Mouse (Mus musculus): ENCODE results near the gene Mapk3. TPM values are rescaled to one million over a fixed set of nuclear protein-coding genes. Genes with fewer than 3 reads are reported as not detected.
A peak's percentile ranks its signal among the peaks of the same experiment; 100 is the strongest.

The Mapk3 gene
- polyA plus RNA-seq, 1 experiment, result 117 TPM

DNA sequence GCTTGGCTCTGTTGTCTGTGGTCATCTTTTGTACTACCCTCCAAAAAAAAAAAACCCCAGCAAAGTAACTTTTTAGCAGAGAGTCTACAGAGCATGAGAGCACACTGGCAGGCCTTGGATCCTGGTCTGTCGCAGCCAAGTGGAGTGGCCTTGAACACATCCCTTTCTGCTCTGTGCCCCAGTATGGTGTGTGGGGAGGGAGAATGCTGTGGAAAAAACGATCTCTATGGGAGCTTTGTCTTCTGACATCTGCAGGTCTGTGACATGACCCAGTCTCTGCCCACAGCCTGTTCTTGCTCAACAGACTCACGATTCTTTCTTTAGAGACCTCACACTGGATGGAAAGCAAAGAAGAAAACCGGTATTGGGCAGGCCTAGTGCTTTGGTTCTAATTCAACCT, 1.6 kb downstream of the Mapk3 start:
- Histone ChIP-seq H3K4me1 (ENCODE audit: control insufficient read depth, insufficient read depth, low read length) (peaks cover 8% of the 10 kb centered on the region), H3K4me3 (replicated peaks; ENCODE audit: control insufficient read depth, low read depth, low read length) (peak overlapping the region; percentile 19), H3K27ac (ENCODE audit: control insufficient read depth, insufficient read depth, low read depth, low read length, poor library complexity) (no peak overlapping the region)
- TF ChIP-seq POLR2A (IDR thresholded peaks at IDR 0.05; ENCODE audit: borderline replicate concordance, control insufficient read depth, low read depth, low read length), result no peak
- no peak for TF ChIP-seq CTCF (IDR thresholded peaks at IDR 0.05; ENCODE audit: control insufficient read depth, insufficient read depth, low read length)
- WGBS, result 40% methylated on average over 4 of the region's 4 CpGs

DNA sequence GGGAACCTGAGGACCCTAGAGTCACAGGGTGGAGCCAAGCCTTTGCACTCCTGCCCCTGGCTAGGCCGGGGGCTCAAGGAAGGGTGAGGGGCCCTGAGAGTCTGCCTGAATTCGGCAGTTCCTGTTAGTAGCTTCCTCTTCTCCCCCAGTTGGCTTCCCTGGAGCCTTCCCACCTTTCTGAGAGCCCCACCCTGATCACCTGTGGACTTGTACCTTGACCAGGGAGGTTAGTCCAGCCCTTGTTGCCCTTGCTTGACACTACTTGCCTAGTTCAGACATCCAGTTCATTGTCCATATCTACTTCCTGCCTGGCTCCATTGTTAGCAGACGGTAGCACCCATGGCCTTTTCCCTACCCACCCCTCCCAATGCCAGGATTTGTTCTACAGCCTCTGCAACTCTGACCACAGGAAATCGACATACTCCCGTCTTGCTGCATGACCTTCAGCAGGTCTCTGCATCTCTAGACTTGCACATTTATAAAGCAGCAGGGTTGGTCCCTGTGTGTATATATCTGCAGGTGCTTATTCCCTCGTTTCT, 2.2 kb downstream of the Mapk3 start:
- H3K4me3 ChIP-seq (replicated peaks; ENCODE audit: control insufficient read depth, low read depth, low read length), result no peak overlapping the region
- WGBS, result 38% methylated on average over 6 of the region's 6 CpGs
- TF ChIP-seq CTCF (IDR thresholded peaks at IDR 0.05; ENCODE audit: control insufficient read depth, insufficient read depth, low read length), result no peak
- no peak for TF ChIP-seq POLR2A (IDR thresholded peaks at IDR 0.05; ENCODE audit: borderline replicate concordance, control insufficient read depth, low read depth, low read length)
- peaks cover 8% of the 10 kb centered on the region for H3K4me1 ChIP-seq (ENCODE audit: control insufficient read depth, insufficient read depth, low read length)
- H3K27ac ChIP-seq (ENCODE audit: control insufficient read depth, insufficient read depth, low read depth, low read length, poor library complexity), result no peak overlapping the region

DNA sequence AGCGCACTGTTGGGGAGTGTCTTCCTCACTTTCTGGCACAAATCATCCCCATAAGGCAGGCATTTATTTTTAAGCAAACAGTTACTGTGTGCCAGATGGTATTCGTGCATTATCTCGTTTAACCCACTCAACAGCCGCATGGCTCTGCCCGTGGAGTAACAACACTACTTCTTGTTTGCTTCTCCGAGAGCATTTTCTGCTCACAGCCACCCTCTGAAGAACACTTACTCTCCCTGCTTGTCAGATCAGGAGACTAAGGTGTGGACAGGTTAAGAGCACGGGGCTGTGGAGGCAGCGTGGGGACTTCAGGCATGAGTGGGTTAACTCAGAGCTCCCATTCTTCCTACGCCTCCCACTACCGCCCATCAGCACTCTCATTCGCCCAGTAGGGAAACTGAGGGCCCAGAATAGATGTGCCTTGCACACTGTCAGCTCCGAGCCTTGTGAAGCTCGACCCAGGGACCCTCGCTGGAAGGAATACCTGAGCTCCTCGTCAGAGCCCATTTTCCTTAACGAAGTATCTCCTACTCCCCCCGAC, 3.1 kb downstream of the Mapk3 start:
- H3K27ac ChIP-seq (ENCODE audit: control insufficient read depth, insufficient read depth, low read depth, low read length, poor library complexity), result no peak overlapping the region
- no peak overlapping the region for H3K4me3 ChIP-seq (replicated peaks; ENCODE audit: control insufficient read depth, low read depth, low read length)
- 68% methylated on average over 17 of the region's 17 CpGs for WGBS
- no peak for TF ChIP-seq POLR2A (IDR thresholded peaks at IDR 0.05; ENCODE audit: borderline replicate concordance, control insufficient read depth, low read depth, low read length)
- no peak for TF ChIP-seq CTCF (IDR thresholded peaks at IDR 0.05; ENCODE audit: control insufficient read depth, insufficient read depth, low read length)
- peaks cover 8% of the 10 kb centered on the region for H3K4me1 ChIP-seq (ENCODE audit: control insufficient read depth, insufficient read depth, low read length)

DNA sequence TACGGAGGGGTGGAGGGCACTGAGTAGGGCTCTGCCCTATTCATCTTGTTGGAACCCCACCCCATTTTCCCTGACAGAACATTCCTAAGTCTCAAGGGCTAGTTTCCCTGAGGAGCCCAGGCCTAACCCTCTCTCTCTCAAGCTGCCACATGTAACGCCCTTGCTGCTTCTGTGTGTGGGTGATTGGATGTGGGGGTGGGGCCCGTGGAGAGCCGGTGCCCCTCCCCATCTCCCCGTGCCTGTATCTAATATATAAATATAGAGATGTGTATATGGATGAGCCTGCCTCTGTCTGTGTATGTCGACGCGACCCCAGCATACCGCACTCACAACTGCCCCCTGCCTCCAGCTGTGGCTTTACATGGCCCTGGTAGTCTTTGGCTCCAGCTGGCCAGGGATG, 6.1 kb downstream of the Mapk3 start:
- H3K27ac ChIP-seq (ENCODE audit: control insufficient read depth, insufficient read depth, low read depth, low read length, poor library complexity), result no peak overlapping the region
- TF ChIP-seq CTCF (IDR thresholded peaks at IDR 0.05; ENCODE audit: control insufficient read depth, insufficient read depth, low read length) (no peak), POLR2A (IDR thresholded peaks at IDR 0.05; ENCODE audit: borderline replicate concordance, control insufficient read depth, low read depth, low read length) (no peak)
- H3K4me3 ChIP-seq (replicated peaks; ENCODE audit: control insufficient read depth, low read depth, low read length), result no peak overlapping the region
- 72% methylated on average over 9 of the region's 9 CpGs for WGBS
- H3K4me1 ChIP-seq (ENCODE audit: control insufficient read depth, insufficient read depth, low read length), result peaks cover 8% of the 10 kb centered on the region

DNA sequence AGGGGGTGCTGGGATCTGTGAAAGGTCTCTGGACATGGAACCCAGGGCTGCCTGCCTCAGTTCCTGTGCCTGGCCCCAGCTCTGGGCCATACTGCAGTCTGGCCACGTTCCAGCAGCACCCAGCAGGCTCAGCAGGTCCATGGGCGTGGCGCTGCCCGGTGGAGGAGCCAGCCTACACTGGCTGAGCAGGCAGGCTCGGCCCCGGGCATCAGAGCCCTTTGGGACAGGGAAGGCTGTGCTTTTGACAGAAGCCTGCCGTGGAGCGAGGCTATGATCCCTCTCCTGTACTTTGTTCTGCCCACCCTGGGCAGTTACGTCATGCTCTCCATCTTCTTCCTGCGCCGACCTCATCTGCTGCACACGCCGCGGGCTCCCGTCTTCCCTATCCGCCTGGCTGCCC, 6.8 kb downstream of the Mapk3 start, which contains the start of gene Gdpd3:
Gene Gdpd3 (plus strand): TSS at position 134 of the 400 bp plus-strand sequence.
- no peak within 1 kb of the TSS for H3K4me3 ChIP-seq (replicated peaks; ENCODE audit: control insufficient read depth, low read depth, low read length)
- peaks cover 5% of the 10 kb centered on the region for H3K4me1 ChIP-seq (ENCODE audit: control insufficient read depth, insufficient read depth, low read length)
- H3K27ac ChIP-seq (ENCODE audit: control insufficient read depth, insufficient read depth, low read depth, low read length, poor library complexity), result no peak within 1 kb of the TSS
- TF ChIP-seq CTCF (IDR thresholded peaks at IDR 0.05; ENCODE audit: control insufficient read depth, insufficient read depth, low read length) (no peak), POLR2A (IDR thresholded peaks at IDR 0.05; ENCODE audit: borderline replicate concordance, control insufficient read depth, low read depth, low read length) (no peak)
- 81% methylated on average over 16 of the region's 16 CpGs for WGBS

DNA sequence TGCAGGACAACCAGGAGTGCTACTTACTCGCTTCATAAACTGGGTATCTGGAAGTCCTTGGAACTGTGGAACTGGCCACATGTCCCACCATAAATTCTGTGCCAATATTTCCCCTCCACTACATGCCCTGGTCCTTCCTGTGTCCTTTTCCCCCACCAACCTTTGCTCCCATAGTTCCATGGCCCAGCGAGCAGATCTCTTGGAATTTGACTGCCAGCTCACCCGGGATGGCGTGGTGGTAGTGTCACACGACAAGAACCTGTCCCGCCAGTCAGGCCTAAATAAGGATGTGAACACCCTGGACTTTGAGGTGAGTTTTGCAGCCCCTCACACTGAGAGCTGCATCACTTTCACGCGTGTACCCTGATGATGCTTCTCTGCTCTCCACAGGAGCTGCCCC, 7.6 kb downstream of the Mapk3 start:
- H3K4me1 ChIP-seq (ENCODE audit: control insufficient read depth, insufficient read depth, low read length), result peaks cover 5% of the 10 kb centered on the region
- H3K27ac ChIP-seq (ENCODE audit: control insufficient read depth, insufficient read depth, low read depth, low read length, poor library complexity), result no peak overlapping the region
- WGBS, result 87% methylated on average over 8 of the region's 8 CpGs
- H3K4me3 ChIP-seq (replicated peaks; ENCODE audit: control insufficient read depth, low read depth, low read length), result no peak overlapping the region
- TF ChIP-seq CTCF (IDR thresholded peaks at IDR 0.05; ENCODE audit: control insufficient read depth, insufficient read depth, low read length) (no peak), POLR2A (IDR thresholded peaks at IDR 0.05; ENCODE audit: borderline replicate concordance, control insufficient read depth, low read depth, low read length) (no peak)

DNA sequence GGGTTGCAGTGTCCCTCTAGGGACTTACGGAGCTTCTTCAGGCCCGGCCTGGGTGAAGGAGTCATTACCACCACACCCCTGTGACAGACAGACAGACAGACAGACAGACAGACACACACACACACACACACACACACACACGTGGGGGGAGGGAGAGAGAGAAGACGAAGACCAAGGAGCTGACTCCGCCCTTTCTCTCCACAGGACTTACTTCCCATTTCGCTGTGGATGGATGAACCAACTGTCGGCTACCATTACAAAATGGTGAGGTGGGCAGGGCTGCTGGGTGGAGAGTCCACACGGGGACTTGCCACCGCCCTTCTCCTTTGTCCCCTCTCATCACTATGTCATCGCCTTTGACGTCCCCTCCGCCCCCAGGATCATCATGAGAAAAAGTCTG, 11.4 kb downstream of the Mapk3 start:
- Histone ChIP-seq H3K27ac (ENCODE audit: control insufficient read depth, insufficient read depth, low read depth, low read length, poor library complexity) (peak overlapping the region; percentile 49), H3K4me1 (ENCODE audit: control insufficient read depth, insufficient read depth, low read length) (peaks cover 2% of the 10 kb centered on the region; the same call in 1 of the 2 replicates), H3K4me3 (replicated peaks; ENCODE audit: control insufficient read depth, low read depth, low read length) (peak overlapping the region; percentile 59)
- WGBS, result 36% methylated on average over 12 of the region's 12 CpGs
- no peak for TF ChIP-seq CTCF (IDR thresholded peaks at IDR 0.05; ENCODE audit: control insufficient read depth, insufficient read depth, low read length)
- TF ChIP-seq POLR2A (IDR thresholded peaks at IDR 0.05; ENCODE audit: borderline replicate concordance, control insufficient read depth, low read depth, low read length), result no peak

DNA sequence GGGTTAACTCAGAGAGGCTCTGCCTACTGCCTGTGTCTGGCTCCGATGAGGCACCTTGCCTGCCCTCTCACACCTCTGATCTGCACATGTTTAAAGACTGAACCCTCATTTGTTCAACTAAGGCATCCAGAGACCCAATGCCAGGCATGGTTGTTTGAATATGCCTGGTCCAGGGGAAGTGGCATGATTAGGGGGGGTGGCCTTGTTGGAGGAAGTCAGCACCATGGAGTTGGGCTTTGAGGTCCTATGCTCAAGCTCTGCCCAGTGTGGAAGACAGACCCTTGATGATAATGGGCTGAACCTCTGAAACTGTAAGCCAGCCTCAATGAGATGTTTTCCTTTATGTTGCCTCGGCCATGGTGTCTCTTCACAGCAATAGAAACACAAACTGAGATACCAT, 13.9 kb downstream of the Mapk3 start:
- H3K4me3 ChIP-seq (replicated peaks; ENCODE audit: control insufficient read depth, low read depth, low read length), result no peak overlapping the region
- H3K4me1 ChIP-seq (ENCODE audit: control insufficient read depth, insufficient read depth, low read length), result peaks cover 7% of the 10 kb centered on the region
- WGBS, result 83% methylated on average over 2 of the region's 2 CpGs
- no peak for TF ChIP-seq CTCF (IDR thresholded peaks at IDR 0.05; ENCODE audit: control insufficient read depth, insufficient read depth, low read length)
- no peak for TF ChIP-seq POLR2A (IDR thresholded peaks at IDR 0.05; ENCODE audit: borderline replicate concordance, control insufficient read depth, low read depth, low read length)
- H3K27ac ChIP-seq (ENCODE audit: control insufficient read depth, insufficient read depth, low read depth, low read length, poor library complexity), result no peak overlapping the region

DNA sequence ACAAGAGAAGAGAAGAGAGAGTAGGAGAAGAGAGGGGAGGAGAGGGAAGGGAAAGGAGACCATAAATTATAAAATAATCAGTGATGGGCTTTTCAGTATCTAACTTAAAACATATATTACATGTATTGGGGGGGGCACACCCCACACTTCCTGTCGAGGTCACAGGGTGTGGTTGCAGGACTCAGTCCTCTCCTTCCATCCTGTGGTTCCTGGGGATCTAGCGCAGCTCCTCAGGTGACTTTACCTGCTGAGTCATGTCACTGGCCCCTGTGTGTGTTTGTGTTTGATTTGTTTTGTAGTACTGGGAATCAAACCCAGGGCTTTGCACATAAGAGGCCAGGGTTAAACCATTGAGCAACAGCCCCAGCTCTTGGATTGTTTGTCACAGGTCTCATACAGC, 15.1 kb downstream of the Mapk3 start:
- no peak overlapping the region for H3K4me3 ChIP-seq (replicated peaks; ENCODE audit: control insufficient read depth, low read depth, low read length)
- 22% methylated on average over 2 of the region's 2 CpGs for WGBS
- TF ChIP-seq CTCF (IDR thresholded peaks at IDR 0.05; ENCODE audit: control insufficient read depth, insufficient read depth, low read length) (no peak), POLR2A (IDR thresholded peaks at IDR 0.05; ENCODE audit: borderline replicate concordance, control insufficient read depth, low read depth, low read length) (no peak)
- H3K27ac ChIP-seq (ENCODE audit: control insufficient read depth, insufficient read depth, low read depth, low read length, poor library complexity), result no peak overlapping the region
- peaks cover 7% of the 10 kb centered on the region for H3K4me1 ChIP-seq (ENCODE audit: control insufficient read depth, insufficient read depth, low read length)

Data from bone marrow, adult 2 months (tissue).